Mouse (Mus musculus): ENCODE data around the gene Zfpl1.
"Not testable (repeated sequence)": the region's sequence is repeated elsewhere in the genome, so short reads cannot be mapped to it uniquely, and the experiment has no call there.

GRCm38 (mm10) chr19:6133197-6133596 lies 48.4 kb upstream of the Zfpl1 start:
- not testable (repeated sequence) for TF ChIP-seq POLR2A (IDR thresholded peaks at IDR 0.05; ENCODE audit: borderline replicate concordance, extremely low read depth, low read depth, low read length); CTCF (IDR thresholded peaks at IDR 0.05; ENCODE audit: insufficient read depth, low read length)
